Mouse (Mus musculus) heart, postnatal 0 days (tissue): Measurements from ENCODE around the gene Esrrg. TPM values are rescaled to one million over a fixed set of nuclear protein-coding genes. Genes with fewer than 3 reads are reported as not detected.
A peak's percentile ranks its signal among the peaks of the same experiment; 100 is the strongest.

Experiments
- ATAC-seq: fragments of 200-750 bp; cut with Nextera tagmentation; 2 replicates; pipeline ENCODE4 v1.8.0; 2017; ENCODE audit warnings: low read depth, moderate number of reproducible peaks, moderate library complexity; ENCODE audit not compliant: insufficient read depth
- DNase-seq: peaks from one replicate; pipeline ENCODE4 v3.0.0-alpha.2; 2016; ENCODE audit warnings: low spot score
- H3K27ac ChIP-seq: fragments of 300-500 bp; sonication (generic); 2 replicates; pipeline ENCODE4 v1.5.1; 2014; ENCODE audit warnings: low read depth, mild to moderate bottlenecking
- H3K27me3 ChIP-seq: fragments of 300-500 bp; sonication (generic); 2 replicates; pipeline ENCODE4 v1.6.1; 2014; ENCODE audit warnings: low read length, mixed read lengths; ENCODE audit not compliant: control insufficient read depth, insufficient read depth
- H3K36me3 ChIP-seq: fragments of 300-500 bp; sonication (generic); replicated peaks from 2 replicates; pipeline ENCODE4 v1.6.1; 2014; ENCODE audit warnings: low read length, mixed read lengths; ENCODE audit not compliant: control insufficient read depth, insufficient read depth
- H3K4me1 ChIP-seq: fragments of 300-500 bp; sonication (generic); 2 replicates; pipeline ENCODE4 v1.6.1; 2014; ENCODE audit warnings: antibody characterized with exemption; ENCODE audit not compliant: control insufficient read depth, insufficient read depth
- H3K4me2 ChIP-seq: fragments of 300-500 bp; sonication (generic); 2 replicates; pipeline ENCODE4 v1.6.1; 2014; ENCODE audit warnings: low read depth, mild to moderate bottlenecking, low read length, moderate library complexity
- H3K4me3 ChIP-seq: fragments of 300-500 bp; sonication (generic); 2 replicates; pipeline ENCODE4 v1.5.1; 2014; ENCODE audit warnings: low read depth, low read length
- H3K9ac ChIP-seq: fragments of 300-500 bp; sonication (generic); replicated peaks from 2 replicates; pipeline ENCODE4 v1.6.1; 2014; ENCODE audit warnings: low read depth, low read length, mixed read lengths
- H3K9me3 ChIP-seq: fragments of 300-500 bp; sonication (generic); replicated peaks from 2 replicates; pipeline ENCODE4 v1.6.1; 2016; ENCODE audit warnings: low read length; ENCODE audit not compliant: control insufficient read depth
- CTCF ChIP-seq: IDR thresholded peaks from 2 replicates; pipeline ENCODE4 v1.5.1; 2016; ENCODE audit warnings: antibody characterized with exemption, control low read depth, low read depth
- EP300 ChIP-seq: IDR thresholded peaks from 2 replicates; pipeline ENCODE4 v1.6.1; 2016; ENCODE audit warnings: antibody characterized with exemption, low read depth
- WGBS: fragments of 180-500 bp; shearing (Covaris S2); extraction: QIAGEN DNeasy Blood & Tissue Kit; methylation state at CpG from one replicate; pipeline ENCODE4 v1.1.7; 2014; 5-methylcytosine and 5-hydroxymethylcytosine counted together
- polyA plus RNA-seq: library from polyadenylated mRNA; unstranded; fragments of >200 nt; fragmentation: Nextera tagmentation; extraction: Ambion mirVana; gene quantifications from 2 replicates; pipeline ENCODE4 v1.2.1, GENCODE M21; 2015
- total RNA-seq: library from RNA; depleted of rRNA; stranded (reverse); fragments of >200 nt; gene quantifications from 2 replicates; pipeline ENCODE4 v1.2.3, GENCODE M21; 2014; ENCODE audit warnings: low replicate concordance

The Esrrg gene
- total and polyA plus RNA-seq, 2 experiments from 2014 or later = 11.5 to 16.8 TPM

DNA sequence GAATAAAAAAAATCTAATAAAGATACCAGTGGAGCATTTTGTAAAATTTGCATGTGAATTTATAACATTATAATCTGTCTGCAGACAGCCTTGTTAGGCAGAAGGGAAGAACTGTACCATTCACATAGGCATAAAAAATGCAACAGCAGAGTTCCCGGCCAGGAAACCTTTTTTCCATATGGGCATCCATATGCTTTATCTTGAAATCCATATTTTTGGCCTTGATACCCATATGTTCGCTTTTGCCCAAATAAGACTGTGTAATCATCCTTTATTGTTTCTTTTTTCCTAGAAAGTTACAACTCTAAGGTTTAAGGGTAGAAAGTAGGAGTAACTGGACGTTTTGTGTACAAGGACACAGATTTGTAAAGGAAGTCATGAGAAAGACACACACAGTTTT is 226.0 kb downstream of the Esrrg start:
- no peaks in the 10 kb centered on the region for H3K9me3 ChIP-seq
- peaks cover 12% of the 10 kb centered on the region; the same call in 1 of the 2 replicates for H3K4me1 ChIP-seq
- TF ChIP-seq CTCF (no peak), EP300 (no peak)
- no peak overlapping the region for H3K4me3 ChIP-seq
- no peak for ATAC-seq
- DNase-seq = no peak
- no peaks in the 10 kb centered on the region for H3K36me3 ChIP-seq
- no peak overlapping the region for H3K9ac ChIP-seq
- H3K27ac ChIP-seq = no peak overlapping the region
- no peaks in the 10 kb centered on the region for H3K27me3 ChIP-seq
- WGBS = 84% methylated on average over 3 of the region's 3 CpGs
- H3K4me2 ChIP-seq = no peak overlapping the region

- Histone ChIP-seq H3K4me3 (no peak overlapping the region), H3K4me1 (peaks cover 12% of the 10 kb centered on the region; the same call in 1 of the 2 replicates), H3K27ac (peak overlapping the region; percentile 96), H3K9ac (0 out of 2 replicates have a peak overlapping the region, but pooled peaks have one; percentile 21), H3K36me3 (no peaks in the 10 kb centered on the region), H3K4me2 (peak overlapping the region; percentile 33; the same call in 1 of the 2 replicates), H3K9me3 (no peaks in the 10 kb centered on the region), H3K27me3 (no peaks in the 10 kb centered on the region)
- ATAC-seq = peak; percentile 46
- TF ChIP-seq CTCF (no peak), EP300 (no peak)
- DNase-seq = no peak
- WGBS = 12% methylated on average over 6 of the region's 6 CpGs
Observed at GRCm38 (mm10) chr1:187836384-187836783, 227.8 kb downstream of the Esrrg start.

- Histone ChIP-seq H3K9ac (0 out of 2 replicates have a peak overlapping the region, but pooled peaks have one; percentile 21), H3K27ac (peak overlapping the region; percentile 96), H3K4me3 (no peak overlapping the region), H3K27me3 (no peaks in the 10 kb centered on the region), H3K36me3 (no peaks in the 10 kb centered on the region), H3K4me1 (peaks cover 12% of the 10 kb centered on the region; the same call in 1 of the 2 replicates), H3K9me3 (no peaks in the 10 kb centered on the region), H3K4me2 (peak overlapping the region; percentile 33; the same call in 1 of the 2 replicates)
- 6% methylated on average over 7 of the region's 7 CpGs for WGBS
- TF ChIP-seq CTCF = no peak
- no peak for TF ChIP-seq EP300
- ATAC-seq (peak; percentile 94), DNase-seq (peak; percentile 91)
Observed at GRCm38 (mm10) chr1:187836876-187837275, 228.3 kb downstream of the Esrrg start.

- H3K27ac ChIP-seq = peak overlapping the region; percentile 64
- H3K36me3 ChIP-seq = no peaks in the 10 kb centered on the region
- TF ChIP-seq EP300 = no peak
- TF ChIP-seq CTCF = no peak
- no peak overlapping the region for H3K4me3 ChIP-seq
- peak; percentile 34; the same call in 1 of the 2 replicates for ATAC-seq
- H3K4me2 ChIP-seq = no peak overlapping the region
- no peak overlapping the region for H3K9ac ChIP-seq
- no peaks in the 10 kb centered on the region for H3K9me3 ChIP-seq
- 55% methylated on average over 8 of the region's 8 CpGs for WGBS
- peak; percentile 45 for DNase-seq
- peaks cover 11% of the 10 kb centered on the region; the same call in 1 of the 2 replicates for H3K4me1 ChIP-seq
- no peaks in the 10 kb centered on the region for H3K27me3 ChIP-seq
Observed at GRCm38 (mm10) chr1:187841629-187842028, 233.0 kb downstream of the Esrrg start.

DNA sequence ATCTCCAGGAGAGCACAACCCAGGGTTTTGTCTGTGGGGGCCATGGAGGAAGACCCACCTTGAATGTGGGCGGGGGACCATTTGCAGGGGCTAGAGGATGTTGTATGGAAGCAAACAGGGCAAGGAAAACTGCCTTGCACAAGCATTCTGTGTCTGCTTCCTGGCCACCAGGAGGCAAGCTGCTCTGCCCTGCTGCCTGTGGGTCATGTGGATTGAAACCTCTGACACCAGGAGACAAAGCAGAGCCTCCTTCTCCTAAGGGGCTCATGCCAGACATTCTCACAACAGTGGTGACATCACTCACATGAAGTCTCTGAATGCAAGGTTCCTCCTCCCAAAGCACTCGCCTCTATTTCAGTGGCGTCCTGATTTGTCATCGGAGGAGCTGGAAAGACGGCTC is 234.1 kb downstream of the Esrrg start:
- Histone ChIP-seq H3K27ac (peak overlapping the region; percentile 64), H3K4me2 (no peak overlapping the region)
- peak; percentile 43 for DNase-seq

GRCm38 (mm10) chr1:187854148-187854547 is 245.6 kb downstream of the Esrrg start:
- H3K4me3 ChIP-seq = no peak overlapping the region
- ATAC-seq (no peak), DNase-seq (no peak)
- H3K9ac ChIP-seq = no peak overlapping the region
- no peak overlapping the region for H3K27ac ChIP-seq
- no peaks in the 10 kb centered on the region for H3K27me3 ChIP-seq
- no peaks in the 10 kb centered on the region for H3K36me3 ChIP-seq
- H3K4me1 ChIP-seq = no peaks in the 10 kb centered on the region
- no peaks in the 10 kb centered on the region for H3K9me3 ChIP-seq
- TF ChIP-seq CTCF = no peak
- TF ChIP-seq EP300 = no peak
- 50% methylated on average over 8 of the region's 8 CpGs for WGBS
- no peak overlapping the region for H3K4me2 ChIP-seq

More for the DNA sequence above, 234.1 kb downstream of the Esrrg start:
- WGBS = 56% methylated on average over 5 of the region's 5 CpGs
- Histone ChIP-seq H3K9me3 (no peaks in the 10 kb centered on the region), H3K9ac (no peak overlapping the region), H3K4me1 (peaks cover 6% of the 10 kb centered on the region; the same call in 1 of the 2 replicates), H3K4me3 (no peak overlapping the region), H3K27me3 (no peaks in the 10 kb centered on the region), H3K36me3 (no peaks in the 10 kb centered on the region)
- peak; percentile 71; the same call in 1 of the 2 replicates for ATAC-seq
- TF ChIP-seq CTCF = peak; percentile 41
- no peak for TF ChIP-seq EP300
